Mouse (Mus musculus) olfactory bulb, adult 2 months (tissue): ENCODE results near the gene Cypt3.

Source experiments
- CTCF ChIP-seq: fragments of 200-500 bp; IDR thresholded peaks from 2 replicates; pipeline ENCODE4 v1.5.1; 2012; ENCODE audit warnings: low read depth, mild to moderate bottlenecking, low read length, moderate library complexity; ENCODE audit not compliant: insufficient read depth
- POLR2A ChIP-seq: fragments of 200-500 bp; IDR thresholded peaks from 2 replicates; pipeline ENCODE4 v1.6.1; 2012; ENCODE audit warnings: mild to moderate bottlenecking, low read depth, low read length, moderate library complexity; ENCODE audit not compliant: insufficient read depth

GRCm38 (mm10) chrX:153528399-153528798 is 30.0 kb upstream of the Cypt3 start:
- TF ChIP-seq POLR2A (no peak), CTCF (no peak)
